Mouse (Mus musculus) forebrain, postnatal 0 days (tissue): Measurements from ENCODE around the gene Bsg. TPM values are rescaled to one million over a fixed set of nuclear protein-coding genes. Genes with fewer than 3 reads are reported as not detected.

ENCODE experiments used
- ATAC-seq: fragments of 200-750 bp; cut with Nextera tagmentation; 2 replicates; pipeline ENCODE4 v1.8.0; 2017; ENCODE audit warnings: mild to moderate bottlenecking, moderate library complexity
- DNase-seq: peaks from one replicate; pipeline ENCODE4 v3.0.0-alpha.2; 2015
- H3K27ac ChIP-seq: fragments of 300-500 bp; sonication (generic); 2 replicates; pipeline ENCODE4 v1.5.1; 2014; ENCODE audit warnings: low read depth, mild to moderate bottlenecking, antibody characterized with exemption, low read length, moderate library complexity, mixed read lengths
- H3K27me3 ChIP-seq: fragments of 300-500 bp; sonication (generic); 2 replicates; pipeline ENCODE4 v1.6.1; 2014; ENCODE audit warnings: mild to moderate bottlenecking, low read length, mixed read lengths; ENCODE audit not compliant: insufficient read depth
- H3K36me3 ChIP-seq: fragments of 300-500 bp; sonication (generic); 2 replicates; pipeline ENCODE4 v1.6.1; 2014; ENCODE audit warnings: mild to moderate bottlenecking, moderate library complexity; ENCODE audit not compliant: insufficient read depth
- H3K4me1 ChIP-seq: fragments of 300-500 bp; sonication (generic); 2 replicates; pipeline ENCODE4 v1.6.1; 2014; ENCODE audit warnings: antibody characterized with exemption; ENCODE audit not compliant: insufficient read depth
- H3K4me2 ChIP-seq: fragments of 300-500 bp; sonication (generic); 2 replicates; pipeline ENCODE4 v1.6.1; 2014; ENCODE audit warnings: low read depth, mild to moderate bottlenecking, moderate library complexity
- H3K4me3 ChIP-seq: fragments of 300-500 bp; sonication (generic); 2 replicates; pipeline ENCODE4 v1.5.1; 2014; ENCODE audit warnings: low read depth, low read length, mixed read lengths
- H3K9ac ChIP-seq: fragments of 300-500 bp; sonication (generic); 2 replicates; pipeline ENCODE4 v1.6.1; 2014; ENCODE audit warnings: mild to moderate bottlenecking
- H3K9me3 ChIP-seq: fragments of 300-500 bp; sonication (generic); 2 replicates; pipeline ENCODE4 v1.6.1; 2016; ENCODE audit warnings: low read length
- CTCF ChIP-seq: sonication (generic); IDR thresholded peaks from 2 replicates; pipeline ENCODE4 v1.5.1; 2016; ENCODE audit warnings: antibody characterized with exemption, control low read depth, low read depth
- WGBS: fragments of 180-500 bp; shearing (Covaris S2); extraction: QIAGEN DNeasy Blood & Tissue Kit; methylation state at CpG from one replicate; pipeline ENCODE4 v1.1.7; 2014; 5-methylcytosine and 5-hydroxymethylcytosine counted together
- polyA plus RNA-seq: library from polyadenylated mRNA; unstranded; fragments of >200 nt; fragmentation: Nextera tagmentation; extraction: Ambion mirVana; gene quantifications from 2 replicates; pipeline ENCODE4 v1.2.1, GENCODE M21; 2015
- total RNA-seq: library from RNA; depleted of rRNA; stranded (reverse); fragments of >200 nt; gene quantifications from 2 replicates; pipeline ENCODE4 v1.2.3, GENCODE M21; 2014

Gene Bsg
- total and polyA plus RNA-seq, 2 experiments from 2014 or later, result 960 to 1,046 TPM

DNA sequence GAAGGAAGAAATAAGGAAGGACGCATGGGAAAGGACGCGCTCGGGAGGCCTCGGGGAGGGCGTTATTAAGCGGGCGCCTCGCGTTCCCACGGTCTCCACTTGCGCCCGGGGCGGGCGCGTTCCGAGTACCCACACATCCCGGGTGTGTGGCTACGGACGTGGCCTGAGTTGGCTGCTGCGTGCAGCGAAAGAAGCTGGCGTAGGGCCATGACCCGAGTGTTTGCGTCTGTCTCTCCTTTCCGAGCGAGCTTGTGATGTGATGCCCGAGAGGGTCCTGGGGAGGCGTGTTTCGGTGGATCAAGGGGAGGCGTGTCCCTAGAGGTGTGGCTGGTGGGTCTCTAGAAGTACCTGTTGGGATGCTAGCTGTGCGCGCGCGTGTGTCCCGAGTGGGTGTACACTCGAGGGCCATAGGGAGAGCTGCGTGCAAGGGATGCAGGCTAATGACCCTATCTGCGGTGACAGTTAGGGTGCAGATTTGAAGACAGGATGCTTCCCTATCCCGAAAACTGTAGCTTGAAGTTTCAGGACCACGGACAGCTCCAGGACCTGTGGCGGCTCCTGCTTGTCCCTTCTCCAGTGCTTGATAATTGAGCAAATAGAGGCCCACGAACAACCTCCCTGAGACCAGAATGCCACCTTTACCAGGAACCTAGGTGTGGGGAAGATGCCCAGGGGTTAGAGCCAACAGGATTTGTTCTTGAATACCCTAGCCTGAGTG is 13.5 kb downstream of the Bsg start:
- peak overlapping the region; percentile 79 for H3K4me3 ChIP-seq
- WGBS, result 5% methylated on average over 43 of the region's 43 CpGs
- H3K36me3 ChIP-seq, result no peaks in the 10 kb centered on the region
- peak overlapping the region; percentile 93 for H3K4me2 ChIP-seq
- no peak overlapping the region for H3K27ac ChIP-seq
- peaks cover 12% of the 10 kb centered on the region for H3K27me3 ChIP-seq
- peak overlapping the region; percentile 72 for H3K9ac ChIP-seq
- ATAC-seq (peak; percentile 32; the same call in 1 of the 2 replicates), DNase-seq (peak; percentile 47)
- H3K4me1 ChIP-seq, result peaks cover 12% of the 10 kb centered on the region
- no peak for TF ChIP-seq CTCF
- H3K9me3 ChIP-seq, result no peaks in the 10 kb centered on the region

DNA sequence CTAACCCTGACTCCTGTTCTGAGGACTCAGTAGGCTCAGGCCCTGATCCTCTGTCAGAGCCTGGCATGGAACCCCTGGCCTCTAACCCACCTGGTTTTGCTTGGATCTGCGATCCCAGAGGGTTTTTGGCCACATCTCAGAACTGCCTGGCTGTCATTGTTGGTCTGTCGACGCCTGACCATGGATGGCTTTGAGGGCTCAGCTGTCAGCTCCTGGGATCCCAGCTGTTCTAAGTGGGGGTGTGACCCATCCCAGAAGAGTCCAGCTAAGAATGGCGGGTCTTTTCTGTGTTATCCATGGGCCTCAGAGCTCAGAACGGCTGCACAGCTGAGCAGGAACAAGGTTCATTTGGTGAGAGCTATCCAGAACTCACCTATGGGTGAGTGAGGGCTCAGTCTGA is 16.8 kb downstream of the Bsg start:
- Histone ChIP-seq H3K9me3 (no peaks in the 10 kb centered on the region), H3K9ac (no peak overlapping the region), H3K36me3 (peaks cover 4% of the 10 kb centered on the region; the same call in 1 of the 2 replicates), H3K27me3 (peaks cover 2% of the 10 kb centered on the region; the same call in 1 of the 2 replicates), H3K4me2 (no peak overlapping the region), H3K4me1 (peaks cover 9% of the 10 kb centered on the region), H3K4me3 (no peak overlapping the region), H3K27ac (no peak overlapping the region)
- ATAC-seq (no peak), DNase-seq (no peak)
- TF ChIP-seq CTCF, result no peak
- WGBS, result 72% methylated on average over 5 of the region's 5 CpGs

DNA sequence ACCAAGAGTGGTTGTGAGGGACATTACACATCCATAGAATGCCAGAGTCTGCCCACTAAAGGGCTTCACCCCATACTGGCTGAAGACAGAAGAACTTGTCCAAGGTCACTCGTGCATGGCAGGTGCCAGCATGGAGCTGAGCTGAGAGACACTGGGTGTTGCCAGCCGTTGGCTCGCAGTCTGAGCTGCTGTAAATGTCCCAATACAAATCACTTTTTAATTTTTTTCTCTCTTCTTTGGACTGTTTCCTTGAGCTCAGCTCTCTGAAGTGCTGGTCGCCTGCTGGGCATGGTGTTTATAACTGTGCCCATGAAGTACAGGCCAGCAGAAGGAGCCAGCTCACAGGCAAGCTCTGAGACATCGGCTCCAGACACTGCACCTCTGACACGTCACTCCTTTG is 18.8 kb downstream of the Bsg start:
- DNase-seq (no peak), ATAC-seq (peak; percentile 48)
- Histone ChIP-seq H3K27me3 (no peaks in the 10 kb centered on the region; the same call in 1 of the 2 replicates), H3K9me3 (no peaks in the 10 kb centered on the region), H3K4me3 (no peak overlapping the region), H3K4me1 (peaks cover under 1% of the 10 kb centered on the region; the same call in 1 of the 2 replicates), H3K27ac (no peak overlapping the region), H3K9ac (no peak overlapping the region), H3K4me2 (no peak overlapping the region), H3K36me3 (peaks cover 4% of the 10 kb centered on the region; the same call in 1 of the 2 replicates)
- TF ChIP-seq CTCF, result no peak
- 54% methylated on average over 6 of the region's 6 CpGs for WGBS

DNA sequence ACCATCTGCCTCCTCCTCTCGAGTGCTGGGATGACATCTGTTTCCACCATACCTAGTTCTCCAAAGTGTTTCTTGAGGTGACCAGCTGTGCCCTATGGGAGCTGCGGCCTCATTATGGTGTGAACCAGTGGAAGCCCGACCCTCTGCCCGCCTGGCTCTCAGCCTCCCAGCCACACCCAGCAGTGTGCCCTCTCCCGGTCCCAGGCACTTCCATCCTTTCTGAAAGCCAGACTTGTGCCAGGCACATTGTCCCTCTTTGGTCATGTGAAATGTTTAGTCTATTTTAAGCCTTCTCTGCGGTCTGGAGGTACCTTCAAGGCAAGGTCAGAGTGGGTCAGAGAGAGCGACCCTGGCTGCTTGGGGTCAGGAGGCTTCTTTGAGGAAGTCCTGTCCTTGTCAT is 19.4 kb downstream of the Bsg start:
- H3K4me3 ChIP-seq, result no peak overlapping the region
- no peaks in the 10 kb centered on the region for H3K27me3 ChIP-seq
- H3K9ac ChIP-seq, result no peak overlapping the region
- no peaks in the 10 kb centered on the region for H3K9me3 ChIP-seq
- H3K4me2 ChIP-seq, result no peak overlapping the region
- peaks cover 4% of the 10 kb centered on the region; the same call in 1 of the 2 replicates for H3K36me3 ChIP-seq
- ATAC-seq (no peak), DNase-seq (no peak)
- H3K4me1 ChIP-seq, result no peaks in the 10 kb centered on the region
- TF ChIP-seq CTCF, result no peak
- H3K27ac ChIP-seq, result no peak overlapping the region
- 89% methylated on average over 7 of the region's 7 CpGs for WGBS

DNA sequence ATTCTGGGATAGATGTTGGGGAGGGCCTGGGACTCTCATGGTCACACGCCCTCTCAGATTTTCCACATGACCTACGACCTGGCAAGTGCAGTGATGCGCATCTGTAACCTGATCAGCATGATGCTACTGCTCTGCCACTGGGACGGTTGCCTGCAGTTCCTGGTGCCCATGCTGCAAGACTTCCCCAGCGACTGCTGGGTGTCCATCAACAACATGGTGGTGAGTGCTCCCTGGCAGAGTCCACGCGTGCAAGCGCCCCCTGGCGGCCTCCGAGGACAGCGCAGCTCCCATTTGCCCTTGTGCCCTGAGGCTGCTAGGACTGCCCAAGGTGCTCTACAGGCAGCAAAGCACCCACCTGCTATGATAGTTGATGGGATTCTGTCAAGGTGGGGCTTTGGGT is 21.8 kb downstream of the Bsg start:
- Histone ChIP-seq H3K4me2 (no peak overlapping the region), H3K27ac (no peak overlapping the region), H3K4me1 (no peaks in the 10 kb centered on the region), H3K9ac (no peak overlapping the region), H3K9me3 (no peaks in the 10 kb centered on the region), H3K4me3 (no peak overlapping the region), H3K27me3 (no peaks in the 10 kb centered on the region), H3K36me3 (peaks cover 4% of the 10 kb centered on the region; the same call in 1 of the 2 replicates)
- DNase-seq (no peak), ATAC-seq (no peak)
- peak; percentile 58 for TF ChIP-seq CTCF
- 34% methylated on average over 11 of the region's 11 CpGs for WGBS

DNA sequence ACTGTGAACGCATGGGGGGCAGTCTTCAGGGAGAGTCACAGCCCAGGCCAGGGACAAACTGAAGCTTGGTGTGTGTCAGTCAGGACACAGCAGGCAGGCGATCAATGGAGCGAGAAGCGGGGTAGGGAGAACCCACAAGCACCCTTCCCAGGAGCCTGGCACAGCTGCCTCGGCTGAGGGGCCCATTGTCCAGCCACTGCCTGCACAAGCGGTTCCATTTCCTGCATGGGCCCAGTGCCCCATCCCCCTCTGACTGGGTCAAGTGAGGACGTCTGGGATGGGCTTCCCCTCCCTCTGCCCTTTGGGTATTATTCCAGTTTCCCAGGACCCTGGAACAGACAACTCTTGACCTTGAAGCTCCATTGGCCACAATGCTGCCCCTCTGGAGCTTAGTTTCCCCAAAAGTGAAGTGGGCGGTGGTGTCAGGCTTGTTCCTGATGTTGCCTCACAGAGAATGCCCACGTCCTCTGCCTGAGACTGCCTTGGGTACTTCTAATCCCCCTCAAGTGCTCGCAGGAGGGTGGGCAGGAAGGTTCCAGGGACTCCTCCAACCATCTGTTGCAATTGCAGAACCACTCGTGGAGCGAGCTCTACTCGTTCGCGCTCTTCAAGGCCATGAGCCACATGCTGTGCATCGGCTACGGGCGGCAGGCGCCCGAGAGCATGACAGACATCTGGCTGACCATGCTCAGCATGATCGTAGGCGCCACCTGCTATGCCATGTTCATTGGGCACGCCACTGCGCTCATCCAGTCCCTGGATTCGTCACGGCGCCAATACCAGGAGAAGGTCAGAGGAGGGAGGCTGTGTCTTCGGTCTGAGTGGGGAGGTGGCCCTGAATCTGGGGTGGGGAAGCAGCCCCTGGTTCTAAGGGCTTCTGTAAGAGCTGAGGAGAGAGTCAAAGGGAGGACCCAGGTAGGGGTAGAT is 24.3 kb downstream of the Bsg start:
- WGBS, result 75% methylated on average over 28 of the region's 28 CpGs
- no peak overlapping the region for H3K4me2 ChIP-seq
- TF ChIP-seq CTCF, result no peak

More for the DNA sequence above, 24.3 kb downstream of the Bsg start:
- no peak for DNase-seq
- peaks cover 19% of the 10 kb centered on the region for H3K36me3 ChIP-seq
- ATAC-seq, result peak; percentile 17; the same call in 1 of the 2 replicates
- H3K27me3 ChIP-seq, result no peaks in the 10 kb centered on the region
- no peak overlapping the region for H3K4me3 ChIP-seq
- no peak overlapping the region for H3K27ac ChIP-seq
- H3K9me3 ChIP-seq, result no peaks in the 10 kb centered on the region
- no peaks in the 10 kb centered on the region for H3K4me1 ChIP-seq
- no peak overlapping the region for H3K9ac ChIP-seq
